In the genomic region with DNA sequence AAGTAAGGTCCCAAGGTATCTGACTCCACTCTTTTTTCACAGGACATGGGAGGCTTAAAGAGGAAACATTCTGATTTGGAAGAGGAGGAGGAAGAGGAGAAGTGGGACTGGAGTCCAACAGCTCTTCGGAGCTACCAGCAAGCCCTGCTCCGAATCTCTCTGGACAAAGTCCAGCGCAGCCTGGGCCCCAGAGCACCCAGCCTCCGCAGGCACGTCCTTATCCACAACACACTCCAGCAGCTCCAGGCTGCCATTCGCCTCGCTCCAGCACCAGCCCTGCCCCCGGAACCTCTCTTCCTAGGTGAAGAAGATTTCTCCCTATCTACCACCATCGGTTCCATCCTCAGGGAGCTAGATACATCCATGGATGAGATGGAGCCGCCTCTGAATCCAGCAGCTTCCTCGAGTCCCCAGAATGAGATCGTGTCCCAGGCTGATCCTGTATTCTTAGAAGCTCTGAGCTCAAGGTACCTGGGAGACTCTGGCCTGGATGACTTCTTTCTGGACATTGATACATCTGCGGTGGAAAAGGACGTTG, we compare ENCODE assay signal across 13 mouse cellular contexts. TPM values are rescaled to one million over a fixed set of nuclear protein-coding genes. Genes with fewer than 3 reads are reported as not detected.
A peak's percentile ranks its signal among the peaks of the same experiment; 100 is the strongest.
DNase-seq lines count a peak whose midpoint lies in the region; ATAC-seq and TF ChIP-seq lines count a peak whose summit lies in the region.
"Had no signal": no experiment of that assay in that cellular context is flagged by ENCODE, and none has a peak within 500 bp of the region (broad histone marks: within the 10 kb centered on the region; RNA-seq: fewer than 3 reads in every experiment).

No protein-coding gene starts in this region.

- no peak for DNase-seq in heart, postnatal 0 days (ENCODE audit: low spot score)
- no peak for DNase-seq in heart, adult 8-10 months (ENCODE audit: low spot score)
- DNase-seq in liver, embryonic 14.5 days (ENCODE audit: low read depth in 3 of 3, low spot score in 3 of 3): no peak
- no peak for DNase-seq in layer of hippocampus, adult 8-10 months (ENCODE audit: low spot score in 2 of 2)
- no peak for DNase-seq in right cerebral cortex, adult 18-20 months
- DNase-seq: lung, adult 18-20 months; right cerebral cortex, postnatal 14 days had no signal

- peaks cover 12% of the 10 kb centered on the region; the same call in 1 of the 2 replicates for H3K4me1 ChIP-seq in heart, postnatal 0 days (ENCODE audit: control insufficient read depth, insufficient read depth)
- H3K4me1 ChIP-seq in embryonic facial prominence, embryonic 15.5 days: peaks cover 36% of the 10 kb centered on the region
- peaks cover 27% of the 10 kb centered on the region for H3K4me1 ChIP-seq in intestine, embryonic 16.5 days (ENCODE audit: control insufficient read depth, insufficient read depth, low read length)
- H3K4me1 ChIP-seq in liver, embryonic 14.5 days (replicated peaks; ENCODE audit: control insufficient read depth in 2 of 2, insufficient read depth in 2 of 2, low read length in 1 of 2): peaks cover 33 to 48% of the 10 kb centered on the region in 2 experiments

- H3K36me3 ChIP-seq in heart, postnatal 0 days (replicated peaks; ENCODE audit: control insufficient read depth, insufficient read depth, low read length): peaks cover 22% of the 10 kb centered on the region
- H3K36me3 ChIP-seq in embryonic facial prominence, embryonic 15.5 days: peaks cover 20% of the 10 kb centered on the region
- H3K36me3 ChIP-seq in intestine, embryonic 16.5 days (ENCODE audit: control insufficient read depth, insufficient read depth, low read length): peaks cover 7% of the 10 kb centered on the region; the same call in 1 of the 2 replicates
- peaks cover 18% of the 10 kb centered on the region for H3K36me3 ChIP-seq in liver, embryonic 14.5 days (replicated peaks; ENCODE audit: control insufficient read depth, insufficient read depth, low read depth)

- ATAC-seq in heart, postnatal 0 days (ENCODE audit: insufficient read depth, low read depth): no peak
- ATAC-seq in embryonic facial prominence, embryonic 15.5 days (ENCODE audit: insufficient number of reproducible peaks, low FRiP score, low TSS enrichment, low read depth): no peak
- no peak for ATAC-seq in intestine, embryonic 16.5 days
- no peak for ATAC-seq in liver, embryonic 14.5 days (ENCODE audit: insufficient read depth)

- H3K9me3 ChIP-seq in heart, postnatal 0 days (replicated peaks; ENCODE audit: control insufficient read depth, low read length): no peaks in the 10 kb centered on the region
- no peaks in the 10 kb centered on the region for H3K9me3 ChIP-seq in embryonic facial prominence, embryonic 15.5 days (replicated peaks)
- no peaks in the 10 kb centered on the region for H3K9me3 ChIP-seq in intestine, embryonic 16.5 days (ENCODE audit: control insufficient read depth, low read length)
- H3K9me3 ChIP-seq in liver, embryonic 14.5 days (ENCODE audit: control insufficient read depth, low read length): no peaks in the 10 kb centered on the region
- H3K9me3 ChIP-seq: hindbrain, embryonic 15.5 days; midbrain, embryonic 12.5 days; neural tube, embryonic 13.5 days had no signal

- TF ChIP-seq CTCF in heart, postnatal 0 days (IDR thresholded peaks at IDR 0.05; ENCODE audit: low read depth): no peak
- TF ChIP-seq CTCF in liver, embryonic 14.5 days (IDR thresholded peaks at IDR 0.05; ENCODE audit: low read depth): no peak

- TF ChIP-seq EP300 in heart, postnatal 0 days (IDR thresholded peaks at IDR 0.05; ENCODE audit: low read depth): no peak
- no peak for TF ChIP-seq EP300 in liver, embryonic 14.5 days (IDR thresholded peaks at IDR 0.05; ENCODE audit: low read depth)

- peak overlapping the region; percentile 28 for H3K27ac ChIP-seq in heart, postnatal 0 days (ENCODE audit: low read depth)
- H3K27ac ChIP-seq in embryonic facial prominence, embryonic 15.5 days (replicated peaks): no peak overlapping the region
- peak overlapping the region; percentile 82 for H3K27ac ChIP-seq in intestine, embryonic 16.5 days (ENCODE audit: low read length)
- H3K27ac ChIP-seq in liver, embryonic 14.5 days: no peak overlapping the region
- H3K27ac ChIP-seq: hindbrain, embryonic 15.5 days; midbrain, embryonic 12.5 days; neural tube, embryonic 13.5 days had no signal

- WGBS in heart, postnatal 0 days: 72% methylated on average over 14 of the region's 14 CpGs
- WGBS in embryonic facial prominence, embryonic 15.5 days: 94% methylated on average over 14 of the region's 14 CpGs
- 86% methylated on average over 14 of the region's 14 CpGs for WGBS in intestine, embryonic 16.5 days
- 90% methylated on average over 14 of the region's 14 CpGs for WGBS in liver, embryonic 14.5 days (ENCODE audit: insufficient replicate concordance)

- no peak overlapping the region for H3K4me3 ChIP-seq in heart, postnatal 0 days (ENCODE audit: low read depth, low read length)
- no peak overlapping the region for H3K4me3 ChIP-seq in embryonic facial prominence, embryonic 15.5 days (replicated peaks)
- peak overlapping the region; percentile 21 for H3K4me3 ChIP-seq in intestine, embryonic 16.5 days (ENCODE audit: low read length)
- no peak overlapping the region for H3K4me3 ChIP-seq in liver, embryonic 14.5 days (ENCODE audit: insufficient read depth in 1 of 2, low read depth in 2 of 2, low read length in 2 of 2)
- H3K4me3 ChIP-seq: hindbrain, embryonic 15.5 days; midbrain, embryonic 12.5 days had no signal

- no peaks in the 10 kb centered on the region for H3K27me3 ChIP-seq in heart, postnatal 0 days (ENCODE audit: control insufficient read depth, insufficient read depth, low read length)
- H3K27me3 ChIP-seq in embryonic facial prominence, embryonic 15.5 days: no peaks in the 10 kb centered on the region
- H3K27me3 ChIP-seq in intestine, embryonic 16.5 days (replicated peaks; ENCODE audit: control insufficient read depth, insufficient read depth, low read length): no peaks in the 10 kb centered on the region
- H3K27me3 ChIP-seq in liver, embryonic 14.5 days (ENCODE audit: control insufficient read depth, insufficient read depth, low read length): no peaks in the 10 kb centered on the region
- H3K27me3 ChIP-seq: hindbrain, embryonic 15.5 days; midbrain, embryonic 12.5 days; neural tube, embryonic 13.5 days had no signal

- H3K4me2 ChIP-seq in heart, postnatal 0 days (ENCODE audit: low read depth, low read length): no peak overlapping the region
- H3K4me2 ChIP-seq in embryonic facial prominence, embryonic 15.5 days (replicated peaks): no peak overlapping the region
- peak overlapping the region; percentile 32 for H3K4me2 ChIP-seq in intestine, embryonic 16.5 days (ENCODE audit: low read depth, low read length)
- peak overlapping the region; percentile 74 for H3K4me2 ChIP-seq in liver, embryonic 14.5 days (ENCODE audit: low read depth)
- H3K4me2 ChIP-seq: midbrain, embryonic 12.5 days had no signal

- H3K9ac ChIP-seq in heart, postnatal 0 days (replicated peaks; ENCODE audit: low read depth, low read length): no peak overlapping the region
- H3K9ac ChIP-seq in embryonic facial prominence, embryonic 15.5 days: 0 out of 2 replicates have a peak overlapping the region, but pooled peaks have one; percentile 2
- peak overlapping the region; percentile 46 for H3K9ac ChIP-seq in intestine, embryonic 16.5 days (ENCODE audit: low read depth, low read length)
- H3K9ac ChIP-seq in liver, embryonic 14.5 days (replicated peaks): no peak overlapping the region
- H3K9ac ChIP-seq: hindbrain, embryonic 15.5 days; midbrain, embryonic 12.5 days had no signal

RNA-seq across cellular contexts. Expression of gene Sertad3, which starts 2.6 kb away (rescaled TPM):
- 4.3 and 11.4 TPM in 2 replicates for total RNA-seq in heart, postnatal 0 days (2014; rRNA removed; ENCODE audit: low replicate concordance)
- polyA plus RNA-seq in heart, postnatal 0 days (2015; fragmentation: Nextera tagmentation; extraction: Ambion mirVana): 16.9 and 20.8 TPM in 2 replicates
- total RNA-seq in heart, adult 8-10 months (2022): 1 to 10 TPM; 4.8 to 5.7 (median 5.6) TPM
- polyA plus RNA-seq in embryonic facial prominence, embryonic 15.5 days (2015; fragmentation: Nextera tagmentation; extraction: Ambion mirVana): 36.4 and 39.2 TPM in 2 replicates
- 27.4 and 28.6 TPM in 2 replicates for polyA plus RNA-seq in intestine, embryonic 16.5 days (2015; fragmentation: Nextera tagmentation; extraction: Ambion mirVana)
- polyA plus RNA-seq in liver, embryonic 14.5 days (2012; rRNA removed): 22.6 and 24.0 TPM in 2 replicates
- 22.5 and 25.3 TPM in 2 replicates for polyA plus RNA-seq in liver, embryonic 14.5 days (2014; fragmentation: Nextera tagmentation; extraction: Ambion mirVana)
- 1 to 10 TPM; 3.0 to 4.9 (median 3.9) TPM for total RNA-seq in layer of hippocampus, adult 8-10 months (2022)

RNA-seq across cellular contexts. Expression of gene Sertad1, which starts 10.5 kb away (rescaled TPM):
- total RNA-seq in heart, postnatal 0 days (2014; rRNA removed; ENCODE audit: low replicate concordance): 23.4 and 70.5 TPM in 2 replicates
- polyA plus RNA-seq in heart, postnatal 0 days (2015; fragmentation: Nextera tagmentation; extraction: Ambion mirVana): 30.8 and 31.0 TPM in 2 replicates
- 10 to 100 TPM in 3 of 4 experiments, 1 to 10 TPM in 1; 8.4 to 11.5 (median 10.2) TPM for total RNA-seq in heart, adult 8-10 months (2022)
- 41.7 and 51.6 TPM in 2 replicates for polyA plus RNA-seq in embryonic facial prominence, embryonic 15.5 days (2015; fragmentation: Nextera tagmentation; extraction: Ambion mirVana)
- polyA plus RNA-seq in intestine, embryonic 16.5 days (2015; fragmentation: Nextera tagmentation; extraction: Ambion mirVana): 40.9 and 43.4 TPM in 2 replicates
- polyA plus RNA-seq in liver, embryonic 14.5 days (2012; rRNA removed): 9.9 and 13.5 TPM in 2 replicates
- polyA plus RNA-seq in liver, embryonic 14.5 days (2014; fragmentation: Nextera tagmentation; extraction: Ambion mirVana): 19.7 and 20.3 TPM in 2 replicates
- total RNA-seq in layer of hippocampus, adult 8-10 months (2022): 10 to 100 TPM in 1 of 4 experiments, 1 to 10 TPM in 3; 6.4 to 10.7 (median 9.3) TPM

RNA-seq across cellular contexts. Expression of gene Prx, which starts 23.0 kb away (rescaled TPM):
- 1.9 and 2.2 TPM in 2 replicates for total RNA-seq in heart, postnatal 0 days (2014; rRNA removed; ENCODE audit: low replicate concordance)
- polyA plus RNA-seq in heart, postnatal 0 days (2015; fragmentation: Nextera tagmentation; extraction: Ambion mirVana): 1.1 TPM in 2 replicates
- total RNA-seq in heart, adult 8-10 months (2022): 1 to 10 TPM in 1 of 4 experiments, under 1 TPM in 3; 0.75 to 1.0 (median 0.80) TPM
- 5.1 and 6.7 TPM in 2 replicates for polyA plus RNA-seq in embryonic facial prominence, embryonic 15.5 days (2015; fragmentation: Nextera tagmentation; extraction: Ambion mirVana)
- 2.2 and 2.6 TPM in 2 replicates for polyA plus RNA-seq in intestine, embryonic 16.5 days (2015; fragmentation: Nextera tagmentation; extraction: Ambion mirVana)
- 0.55 and 0.73 TPM in 2 replicates for polyA plus RNA-seq in liver, embryonic 14.5 days (2012; rRNA removed)
- 0.23 and 0.29 TPM in 2 replicates for polyA plus RNA-seq in liver, embryonic 14.5 days (2014; fragmentation: Nextera tagmentation; extraction: Ambion mirVana)
- under 1 TPM; 0.38 to 0.43 (median 0.39) TPM for total RNA-seq in layer of hippocampus, adult 8-10 months (2022)

RNA-seq across cellular contexts. Expression of gene Blvrb, which starts 28.4 kb away (rescaled TPM):
- 36.4 and 59.7 TPM in 2 replicates for total RNA-seq in heart, postnatal 0 days (2014; rRNA removed; ENCODE audit: low replicate concordance)
- 33.3 and 34.4 TPM in 2 replicates for polyA plus RNA-seq in heart, postnatal 0 days (2015; fragmentation: Nextera tagmentation; extraction: Ambion mirVana)
- 10 to 100 TPM; 27.7 to 29.2 (median 29.0) TPM for total RNA-seq in heart, adult 8-10 months (2022)
- 73.0 and 73.5 TPM in 2 replicates for polyA plus RNA-seq in embryonic facial prominence, embryonic 15.5 days (2015; fragmentation: Nextera tagmentation; extraction: Ambion mirVana)
- 75.6 and 89.7 TPM in 2 replicates for polyA plus RNA-seq in intestine, embryonic 16.5 days (2015; fragmentation: Nextera tagmentation; extraction: Ambion mirVana)
- polyA plus RNA-seq in liver, embryonic 14.5 days (2012; rRNA removed): 673 and 878 TPM in 2 replicates
- polyA plus RNA-seq in liver, embryonic 14.5 days (2014; fragmentation: Nextera tagmentation; extraction: Ambion mirVana): 1,114 and 1,162 TPM in 2 replicates
- total RNA-seq in layer of hippocampus, adult 8-10 months (2022): 10 to 100 TPM; 14.6 to 21.6 (median 20.1) TPM

RNA-seq across cellular contexts. Expression of gene Sptbn4, which starts 28.7 kb away (rescaled TPM):
- 0.12 TPM in 1 of 2 replicates, not detected in the other for total RNA-seq in heart, postnatal 0 days (2014; rRNA removed; ENCODE audit: low replicate concordance)
- polyA plus RNA-seq in heart, postnatal 0 days (2015; fragmentation: Nextera tagmentation; extraction: Ambion mirVana): 0.05 and 0.07 TPM in 2 replicates
- total RNA-seq in heart, adult 8-10 months (2022): under 1 TPM; 0.22 to 0.49 (median 0.30) TPM
- polyA plus RNA-seq in embryonic facial prominence, embryonic 15.5 days (2015; fragmentation: Nextera tagmentation; extraction: Ambion mirVana): 0.43 and 0.85 TPM in 2 replicates
- polyA plus RNA-seq in intestine, embryonic 16.5 days (2015; fragmentation: Nextera tagmentation; extraction: Ambion mirVana): 0.36 and 0.44 TPM in 2 replicates
- 0.06 TPM in 2 replicates for polyA plus RNA-seq in liver, embryonic 14.5 days (2012; rRNA removed)
- polyA plus RNA-seq in liver, embryonic 14.5 days (2014; fragmentation: Nextera tagmentation; extraction: Ambion mirVana): 0.05 and 0.06 TPM in 2 replicates
- total RNA-seq in layer of hippocampus, adult 8-10 months (2022): 100 to 1,000 TPM; 116 to 147 (median 135) TPM
- total RNA-seq: common myeloid progenitor, adult 5-6 weeks had no signal

Comparison
In these comparisons a context has a peak if more than half of its experiments do, and no peak if none do; other contexts are left out.
1. H3K27ac ChIP-seq: peak in heart, postnatal 0 days (single experiment) and intestine, embryonic 16.5 days (single experiment); none in embryonic facial prominence, embryonic 15.5 days (single experiment) and liver, embryonic 14.5 days (single experiment).
2. H3K4me2 ChIP-seq: peak in intestine, embryonic 16.5 days (single experiment) and liver, embryonic 14.5 days (single experiment); none in heart, postnatal 0 days (single experiment) and embryonic facial prominence, embryonic 15.5 days (single experiment).
3. H3K9ac ChIP-seq: peak in embryonic facial prominence, embryonic 15.5 days (single experiment) and intestine, embryonic 16.5 days (single experiment); none in heart, postnatal 0 days (single experiment) and liver, embryonic 14.5 days (single experiment).